Mouse (Mus musculus) stomach, embryonic 14.5 days (tissue): ENCODE results near the gene Plrg1. TPM values are rescaled to one million over a fixed set of nuclear protein-coding genes. Genes with fewer than 3 reads are reported as not detected.

Experiments
- ATAC-seq: fragments of 200-750 bp; cut with Nextera tagmentation; 2 replicates; pipeline ENCODE4 v1.8.0; 2017; ENCODE audit warnings: low read depth, moderate TSS enrichment; ENCODE audit not compliant: insufficient number of reproducible peaks, insufficient read depth, low FRiP score
- H3K27ac ChIP-seq: fragments of 300-500 bp; sonication (generic); 2 replicates; pipeline ENCODE4 v1.5.1; 2014; ENCODE audit warnings: mild to moderate bottlenecking, low read length, moderate library complexity, mixed read lengths
- H3K27me3 ChIP-seq: fragments of 300-500 bp; sonication (generic); 2 replicates; pipeline ENCODE4 v1.6.1; 2014; ENCODE audit warnings: low read length, control low read depth, mixed read lengths; ENCODE audit not compliant: control insufficient read depth, insufficient read depth
- H3K36me3 ChIP-seq: fragments of 300-500 bp; sonication (generic); 2 replicates; pipeline ENCODE4 v1.6.1; 2014; ENCODE audit warnings: mild to moderate bottlenecking, control low read depth, low read length, moderate library complexity, mixed read lengths; ENCODE audit not compliant: control insufficient read depth, insufficient read depth
- H3K4me1 ChIP-seq: fragments of 300-500 bp; sonication (generic); 2 replicates; pipeline ENCODE4 v1.6.1; 2014; ENCODE audit warnings: low read length, control low read depth, mixed read lengths; ENCODE audit not compliant: control insufficient read depth, insufficient read depth
- H3K4me2 ChIP-seq: fragments of 300-500 bp; sonication (generic); replicated peaks from 2 replicates; pipeline ENCODE4 v1.6.1; 2014; ENCODE audit warnings: low read depth, low read length, control low read depth
- H3K4me3 ChIP-seq: fragments of 300-500 bp; sonication (generic); 2 replicates; pipeline ENCODE4 v1.5.1; 2014; ENCODE audit warnings: low read depth, low read length, control low read depth
- H3K9ac ChIP-seq: fragments of 300-500 bp; sonication (generic); replicated peaks from 2 replicates; pipeline ENCODE4 v1.6.1; 2014; ENCODE audit warnings: low read depth, mild to moderate bottlenecking, control low read depth, low read length, moderate library complexity, mixed read lengths
- H3K9me3 ChIP-seq: fragments of 300-500 bp; sonication (generic); 2 replicates; pipeline ENCODE4 v1.6.1; 2016; ENCODE audit warnings: low read depth, low read length, control low read depth; ENCODE audit not compliant: control insufficient read depth
- WGBS: fragments of 180-500 bp; shearing (Covaris S2); extraction: QIAGEN DNeasy Blood & Tissue Kit; methylation state at CpG from one replicate; pipeline ENCODE4 v1.1.7; 2014; 5-methylcytosine and 5-hydroxymethylcytosine counted together
- polyA plus RNA-seq: library from polyadenylated mRNA; unstranded; fragments of >200 nt; fragmentation: Nextera tagmentation; extraction: Ambion mirVana; gene quantifications from 2 replicates; pipeline ENCODE4 v1.2.1, GENCODE M21; 2014

The Plrg1 gene
- polyA plus RNA-seq, 1 experiment from 2014 or later: 98.0 TPM

- WGBS: 89% methylated on average over 5 of the region's 5 CpGs
- no peaks in the 10 kb centered on the region for H3K36me3 ChIP-seq
- H3K4me1 ChIP-seq: no peaks in the 10 kb centered on the region
- no peak overlapping the region for H3K27ac ChIP-seq
- no peak overlapping the region for H3K4me3 ChIP-seq
- H3K9me3 ChIP-seq: no peaks in the 10 kb centered on the region
- no peaks in the 10 kb centered on the region for H3K27me3 ChIP-seq
- no peak overlapping the region for H3K9ac ChIP-seq
- no peak overlapping the region for H3K4me2 ChIP-seq
- ATAC-seq: no peak
These were observed 34.1 kb upstream of the Plrg1 start for GRCm38 (mm10) chr3:83021176-83021575.

- Histone ChIP-seq H3K27me3 (no peaks in the 10 kb centered on the region), H3K4me2 (no peak overlapping the region), H3K36me3 (no peaks in the 10 kb centered on the region), H3K9me3 (no peaks in the 10 kb centered on the region), H3K27ac (no peak overlapping the region), H3K4me3 (no peak overlapping the region), H3K9ac (no peak overlapping the region), H3K4me1 (no peaks in the 10 kb centered on the region)
- no peak for ATAC-seq
- WGBS: 80% methylated on average over 6 of the region's 6 CpGs
These were observed 30.3 kb upstream of the Plrg1 start for GRCm38 (mm10) chr3:83025036-83025435.

GRCm38 (mm10) chr3:83025475-83026301, 29.6 kb upstream of the Plrg1 start, which contains the start of gene Fga:
TSS of gene Fga (plus strand) at chr3:83026076.
- no peaks in the 10 kb centered on the region for H3K4me1 ChIP-seq
- H3K4me2 ChIP-seq: no peak within 1 kb of the TSS
- H3K27me3 ChIP-seq: no peaks in the 10 kb centered on the region
- H3K4me3 ChIP-seq: no peak within 1 kb of the TSS
- 75% methylated on average over 9 of the region's 9 CpGs for WGBS
- no peak within 1 kb of the TSS for H3K9ac ChIP-seq
- no peaks in the 10 kb centered on the region for H3K36me3 ChIP-seq
- no peak within 1 kb of the TSS for H3K27ac ChIP-seq
- H3K9me3 ChIP-seq: no peaks in the 10 kb centered on the region
- ATAC-seq: no peak

- no peaks in the 10 kb centered on the region for H3K4me1 ChIP-seq
- no peaks in the 10 kb centered on the region for H3K9me3 ChIP-seq
- no peaks in the 10 kb centered on the region for H3K27me3 ChIP-seq
- 91% methylated on average over 9 of the region's 9 CpGs for WGBS
- H3K9ac ChIP-seq: no peak overlapping the region
- ATAC-seq: no peak
- no peaks in the 10 kb centered on the region for H3K36me3 ChIP-seq
- no peak overlapping the region for H3K4me3 ChIP-seq
- H3K27ac ChIP-seq: no peak overlapping the region
- no peak overlapping the region for H3K4me2 ChIP-seq
These were observed 27.6 kb upstream of the Plrg1 start for GRCm38 (mm10) chr3:83027546-83028251.

- H3K27me3 ChIP-seq: no peaks in the 10 kb centered on the region
- H3K4me1 ChIP-seq: no peaks in the 10 kb centered on the region
- no peak overlapping the region for H3K4me3 ChIP-seq
- H3K27ac ChIP-seq: no peak overlapping the region
- H3K9ac ChIP-seq: no peak overlapping the region
- no peak overlapping the region for H3K4me2 ChIP-seq
- H3K36me3 ChIP-seq: no peaks in the 10 kb centered on the region
- WGBS: 89% methylated on average over 4 of the region's 4 CpGs
- no peak for ATAC-seq
- H3K9me3 ChIP-seq: no peaks in the 10 kb centered on the region
These were observed 25.0 kb upstream of the Plrg1 start for GRCm38 (mm10) chr3:83030331-83030730.

- no peak for ATAC-seq
- Histone ChIP-seq H3K4me2 (no peak overlapping the region), H3K9me3 (no peaks in the 10 kb centered on the region), H3K4me3 (no peak overlapping the region), H3K27me3 (no peaks in the 10 kb centered on the region), H3K9ac (no peak overlapping the region), H3K36me3 (no peaks in the 10 kb centered on the region), H3K4me1 (no peaks in the 10 kb centered on the region), H3K27ac (no peak overlapping the region)
- 58% methylated on average over 13 of the region's 13 CpGs for WGBS
These were observed 22.5 kb upstream of the Plrg1 start for GRCm38 (mm10) chr3:83032746-83033308.

- Histone ChIP-seq H3K9ac (no peak overlapping the region), H3K4me3 (no peak overlapping the region), H3K27ac (no peak overlapping the region), H3K36me3 (no peaks in the 10 kb centered on the region), H3K9me3 (no peaks in the 10 kb centered on the region), H3K4me2 (no peak overlapping the region), H3K27me3 (no peaks in the 10 kb centered on the region), H3K4me1 (no peaks in the 10 kb centered on the region)
- WGBS: 82% methylated on average over 8 of the region's 8 CpGs
- no peak for ATAC-seq
These were observed 21.5 kb upstream of the Plrg1 start for GRCm38 (mm10) chr3:83033801-83034200.

GRCm38 (mm10) chr3:83038865-83039264, 16.5 kb upstream of the Plrg1 start:
- no peak overlapping the region for H3K9ac ChIP-seq
- no peak overlapping the region for H3K4me3 ChIP-seq
- H3K36me3 ChIP-seq: no peaks in the 10 kb centered on the region
- no peak overlapping the region for H3K27ac ChIP-seq
- no peak for ATAC-seq
- H3K27me3 ChIP-seq: no peaks in the 10 kb centered on the region
- H3K4me2 ChIP-seq: no peak overlapping the region
- H3K4me1 ChIP-seq: no peaks in the 10 kb centered on the region
- 60% methylated on average over 2 of the region's 2 CpGs for WGBS
- no peaks in the 10 kb centered on the region for H3K9me3 ChIP-seq
